Comparison of ENCODE assay signal across 18 mouse cellular contexts in the genomic region with DNA sequence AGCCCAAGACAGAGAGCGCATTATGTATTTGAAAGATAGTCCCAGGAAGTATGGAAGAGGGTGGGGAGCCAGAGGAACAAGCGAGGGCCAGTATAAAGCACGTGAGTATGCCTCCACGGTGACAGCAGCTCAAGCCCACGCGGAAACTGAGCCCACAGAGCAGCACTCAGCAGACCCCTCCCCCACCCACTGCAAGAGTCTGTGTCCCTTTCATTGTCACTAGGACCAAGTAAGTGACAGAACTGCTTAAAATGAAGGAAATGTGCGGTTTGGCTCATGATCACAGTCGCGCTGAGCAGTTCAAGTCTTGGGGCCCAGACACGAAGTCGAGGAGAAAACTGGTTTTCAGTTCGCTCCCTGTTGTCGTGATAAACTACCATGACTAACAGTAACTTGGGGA. TPM values are rescaled to one million over a fixed set of nuclear protein-coding genes. Genes with fewer than 3 reads are reported as not detected.
"Had no signal": no experiment of that assay in that cellular context is flagged by ENCODE, and none has a peak within 500 bp of the region (broad histone marks: within the 10 kb centered on the region; RNA-seq: fewer than 3 reads in every experiment).

No protein-coding gene starts in this region.

- H3K36me3 ChIP-seq: lung, embryonic 15.5 days; midbrain, embryonic 10.5 days; neural tube, embryonic 12.5 days; stomach, embryonic 15.5 days had no signal

- H3K27me3 ChIP-seq: lung, embryonic 15.5 days; neural tube, embryonic 12.5 days; stomach, embryonic 15.5 days had no signal

- H3K9me3 ChIP-seq: lung, embryonic 15.5 days; midbrain, embryonic 10.5 days; neural tube, embryonic 12.5 days; stomach, embryonic 15.5 days had no signal

- DNase-seq: lung, adult 2 months; lung, postnatal 10 days; lung, postnatal 4 days; midbrain, embryonic 14.5 days; right cerebral cortex, postnatal 14 days; thymus, adult 2 months; thymus, postnatal 25 days; thymus, postnatal 4 days had no signal

- H3K4me3 ChIP-seq: lung, embryonic 15.5 days; midbrain, embryonic 10.5 days; myocyte; neural tube, embryonic 12.5 days; stomach, embryonic 15.5 days had no signal

- H3K9ac ChIP-seq: lung, embryonic 15.5 days; neural tube, embryonic 12.5 days; stomach, embryonic 15.5 days had no signal

- H3K4me1 ChIP-seq: lung, embryonic 15.5 days; stomach, embryonic 15.5 days had no signal

- H3K4me2 ChIP-seq: lung, embryonic 15.5 days; neural tube, embryonic 12.5 days; stomach, embryonic 15.5 days had no signal

- H3K27ac ChIP-seq: lung, embryonic 15.5 days; midbrain, embryonic 10.5 days; neural tube, embryonic 12.5 days; stomach, embryonic 15.5 days; stomach, postnatal 0 days had no signal

- ATAC-seq: midbrain, embryonic 16.5 days had no signal

RNA-seq across cellular contexts. Expression of gene Lbp, which starts 28.1 kb away (rescaled TPM):
- total RNA-seq: megakaryocyte-erythroid progenitor cell, adult 5-6 weeks had no signal

RNA-seq across cellular contexts. Expression of gene Snhg11, which starts 41.1 kb away (rescaled TPM):
- total RNA-seq: megakaryocyte, adult 5-6 weeks; megakaryocyte-erythroid progenitor cell, adult 5-6 weeks; neutrophil, adult 5-6 weeks had no signal
- polyA plus RNA-seq: myocyte had no signal
